Mouse (Mus musculus) cortical plate, adult 2 months (tissue): ENCODE results near the gene Hist2h2be.

Experiments
- CTCF ChIP-seq: fragments of 200-500 bp; IDR thresholded peaks from 2 replicates; pipeline ENCODE4 v1.5.1; 2011; ENCODE audit warnings: mild to moderate bottlenecking, control low read depth, low read length; ENCODE audit not compliant: insufficient read depth; ENCODE audit errors: extremely low read depth
- POLR2A ChIP-seq: fragments of 200-500 bp; IDR thresholded peaks from 2 replicates; pipeline ENCODE4 v1.6.1; 2011; ENCODE audit warnings: mild to moderate bottlenecking, low read length, control low read depth; ENCODE audit not compliant: insufficient read depth; ENCODE audit errors: extremely low read depth

- TF ChIP-seq CTCF (no peak), POLR2A (no peak)
Observed at GRCm38 (mm10) chr3:96267541-96267940, 46.6 kb downstream of the Hist2h2be start.
